Mouse (Mus musculus): Measurements from ENCODE around the gene Gatc. TPM values are rescaled to one million over a fixed set of nuclear protein-coding genes. Genes with fewer than 3 reads are reported as not detected.

Gatc gene
- polyA plus RNA-seq, 1 experiment from 2014 or later = 43.4 TPM

DNA sequence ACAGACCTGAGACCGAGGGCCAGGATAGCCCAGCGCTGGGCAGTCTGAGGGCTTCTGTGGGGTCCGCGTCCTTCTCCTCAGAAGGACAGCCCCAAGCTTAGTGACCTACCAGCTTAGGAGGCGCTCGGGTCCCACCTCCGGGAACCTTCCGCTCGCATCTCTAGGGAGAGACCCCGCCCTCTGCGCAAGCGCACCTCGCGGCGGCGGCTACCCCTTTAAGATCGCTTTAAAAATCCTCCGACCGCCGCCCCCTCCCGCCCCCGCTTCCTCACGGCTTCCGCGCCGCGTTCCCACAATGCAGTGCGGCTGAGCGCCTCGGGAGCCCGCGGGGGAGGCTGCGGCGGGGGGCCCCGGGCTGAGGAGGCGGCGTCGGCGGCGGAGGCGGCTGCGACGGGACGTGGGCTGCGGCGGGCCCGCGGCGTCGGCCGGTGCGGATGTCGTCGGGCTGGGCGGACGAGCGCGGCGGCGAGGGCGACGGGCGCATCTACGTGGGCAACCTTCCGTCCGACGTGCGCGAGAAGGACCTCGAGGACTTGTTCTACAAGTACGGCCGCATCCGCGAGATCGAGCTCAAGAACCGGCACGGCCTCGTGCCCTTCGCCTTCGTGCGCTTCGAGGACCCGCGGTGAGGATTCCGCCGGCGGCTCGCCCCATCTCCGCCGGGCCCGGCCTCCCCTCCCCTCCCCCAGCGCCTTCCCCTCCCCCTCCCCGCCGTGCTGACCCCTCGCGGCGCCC is 13.9 kb downstream of the Gatc start, which contains the start of gene Srsf9:
Gene Srsf9 (plus strand): TSS at position 303 of the 735 bp plus-strand sequence.
- whole genome bisulfite sequencing = under 1% methylated on average over 84 of the region's 97 CpGs
- Histone ChIP-seq H3K9me3 (ENCODE audit: control insufficient read depth, low read length) (no peaks in the 10 kb centered on the region), H3K27ac (replicated peaks; ENCODE audit: low read depth, low read length) (peak within 1 kb of the TSS; percentile 86), H3K36me3 (ENCODE audit: control insufficient read depth, insufficient read depth, low read length) (peaks cover 22% of the 10 kb centered on the region), H3K9ac (replicated peaks; ENCODE audit: low read length) (peak within 1 kb of the TSS; percentile 92), H3K4me2 (ENCODE audit: low read length) (peak within 1 kb of the TSS; percentile 86), H3K4me3 (replicated peaks; ENCODE audit: low read depth, low read length) (peak within 1 kb of the TSS; percentile 92), H3K27me3 (ENCODE audit: control insufficient read depth, insufficient read depth, low read length) (no peaks in the 10 kb centered on the region), H3K4me1 (ENCODE audit: control insufficient read depth, insufficient read depth, low read length) (peaks cover 19% of the 10 kb centered on the region)
- DNase-seq (peak; percentile 98), ATAC-seq (ENCODE audit: low FRiP score, low TSS enrichment) (peak; percentile 86)

DNA sequence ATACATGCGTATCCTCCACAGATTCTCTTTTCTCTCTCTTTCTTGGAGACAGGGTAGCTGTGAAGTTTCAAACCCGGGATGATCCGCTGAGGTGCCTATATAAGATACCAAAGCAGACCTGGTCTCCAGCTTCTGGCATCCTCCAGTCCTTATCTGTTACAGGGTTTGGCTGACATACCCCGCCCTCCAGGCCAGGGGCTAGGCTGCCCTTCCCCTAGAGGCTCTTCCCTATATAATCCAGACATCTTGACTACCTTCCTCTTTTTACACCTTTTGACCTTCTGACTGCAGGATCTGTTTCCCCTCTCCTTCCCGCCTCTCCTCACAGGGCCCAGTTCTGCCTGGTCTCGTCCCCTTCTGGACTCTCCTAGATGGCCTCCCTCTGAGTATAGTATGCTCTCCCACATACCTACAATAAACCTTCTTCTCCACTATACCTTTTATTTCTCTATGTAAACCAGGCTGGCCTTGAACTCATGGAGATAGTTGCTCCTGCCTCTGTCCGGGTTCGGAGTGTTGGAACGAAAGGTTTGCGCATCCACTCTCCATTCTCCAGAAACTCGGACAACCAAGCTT is 14.6 kb downstream of the Gatc start:
- WGBS = 29% methylated on average over 11 of the region's 11 CpGs
- DNase-seq (no peak), ATAC-seq (ENCODE audit: low FRiP score, low TSS enrichment) (peak; percentile 35)
- H3K27ac ChIP-seq (replicated peaks; ENCODE audit: low read depth, low read length) = peak overlapping the region; percentile 86
- H3K4me2 ChIP-seq (ENCODE audit: low read length) = peak overlapping the region; percentile 86
- H3K4me1 ChIP-seq (ENCODE audit: control insufficient read depth, insufficient read depth, low read length) = peaks cover 19% of the 10 kb centered on the region
- H3K9me3 ChIP-seq (ENCODE audit: control insufficient read depth, low read length) = no peaks in the 10 kb centered on the region
- peak overlapping the region; percentile 92 for H3K9ac ChIP-seq (replicated peaks; ENCODE audit: low read length)
- H3K36me3 ChIP-seq (ENCODE audit: control insufficient read depth, insufficient read depth, low read length) = peaks cover 15% of the 10 kb centered on the region
- H3K4me3 ChIP-seq (replicated peaks; ENCODE audit: low read depth, low read length) = peak overlapping the region; percentile 92
- no peaks in the 10 kb centered on the region for H3K27me3 ChIP-seq (ENCODE audit: control insufficient read depth, insufficient read depth, low read length)

DNA sequence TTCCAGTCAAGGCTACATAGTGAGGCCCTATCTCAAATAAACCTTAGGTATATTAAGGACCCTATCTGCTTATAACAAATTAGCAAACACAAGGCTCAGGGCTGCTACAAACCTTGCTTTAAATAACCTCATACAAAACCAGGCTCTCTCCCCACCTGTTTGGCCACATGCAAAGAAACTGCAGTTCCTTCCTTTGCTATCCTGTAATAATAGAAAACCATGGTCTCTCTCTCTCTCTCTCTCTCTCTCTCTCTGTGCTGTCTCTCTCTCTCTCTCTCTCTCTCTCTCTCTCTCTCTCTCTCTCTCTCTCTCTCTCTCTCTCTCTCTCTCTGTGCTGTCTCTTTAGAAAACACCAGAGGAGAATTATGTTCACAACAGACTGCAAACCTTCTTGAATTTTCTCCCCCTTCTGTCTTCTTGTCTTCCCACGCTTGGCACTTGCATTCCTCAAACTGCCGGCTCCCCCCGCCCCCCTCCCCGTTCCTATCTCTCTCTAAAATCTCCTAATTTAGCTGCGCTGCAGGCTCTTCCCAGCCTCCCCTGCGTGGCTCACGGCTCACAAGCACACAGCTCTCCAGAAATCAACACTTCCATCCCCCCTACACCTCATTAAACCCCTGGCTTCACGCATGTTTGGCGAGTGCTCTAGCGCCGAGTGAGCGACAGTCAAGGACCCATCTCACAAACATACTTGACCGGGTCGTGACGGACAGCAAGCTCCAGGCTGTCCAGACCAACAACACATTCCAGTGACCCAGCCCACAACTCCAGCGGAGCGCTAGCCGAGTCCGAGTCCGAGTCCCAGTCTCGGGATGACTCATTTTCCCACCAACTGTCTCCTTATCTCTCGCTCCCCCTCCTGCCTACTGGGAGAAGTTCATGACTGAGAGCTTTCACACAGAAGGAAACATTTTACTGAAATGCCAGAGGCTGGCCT is 21.7 kb downstream of the Gatc start:
- ATAC-seq (ENCODE audit: low FRiP score, low TSS enrichment) = peak; percentile 46; the same call in 1 of the 2 replicates
- peak overlapping the region; percentile 57 for H3K27ac ChIP-seq (replicated peaks; ENCODE audit: low read depth, low read length)
- H3K4me3 ChIP-seq (replicated peaks; ENCODE audit: low read depth, low read length) = peak overlapping the region; percentile 34
- peak overlapping the region; percentile 75 for H3K4me2 ChIP-seq (ENCODE audit: low read length)
- peak overlapping the region; percentile 26; the same call in 1 of the 2 replicates for H3K9ac ChIP-seq (replicated peaks; ENCODE audit: low read length)
- H3K27me3 ChIP-seq (ENCODE audit: control insufficient read depth, insufficient read depth, low read length) = no peaks in the 10 kb centered on the region
- peaks cover 28% of the 10 kb centered on the region for H3K4me1 ChIP-seq (ENCODE audit: control insufficient read depth, insufficient read depth, low read length)
- H3K9me3 ChIP-seq (ENCODE audit: control insufficient read depth, low read length) = no peaks in the 10 kb centered on the region
- DNase-seq = peak; percentile 83
- H3K36me3 ChIP-seq (ENCODE audit: control insufficient read depth, insufficient read depth, low read length) = no peaks in the 10 kb centered on the region
- WGBS = under 1% methylated on average over 22 of the region's 22 CpGs

DNA sequence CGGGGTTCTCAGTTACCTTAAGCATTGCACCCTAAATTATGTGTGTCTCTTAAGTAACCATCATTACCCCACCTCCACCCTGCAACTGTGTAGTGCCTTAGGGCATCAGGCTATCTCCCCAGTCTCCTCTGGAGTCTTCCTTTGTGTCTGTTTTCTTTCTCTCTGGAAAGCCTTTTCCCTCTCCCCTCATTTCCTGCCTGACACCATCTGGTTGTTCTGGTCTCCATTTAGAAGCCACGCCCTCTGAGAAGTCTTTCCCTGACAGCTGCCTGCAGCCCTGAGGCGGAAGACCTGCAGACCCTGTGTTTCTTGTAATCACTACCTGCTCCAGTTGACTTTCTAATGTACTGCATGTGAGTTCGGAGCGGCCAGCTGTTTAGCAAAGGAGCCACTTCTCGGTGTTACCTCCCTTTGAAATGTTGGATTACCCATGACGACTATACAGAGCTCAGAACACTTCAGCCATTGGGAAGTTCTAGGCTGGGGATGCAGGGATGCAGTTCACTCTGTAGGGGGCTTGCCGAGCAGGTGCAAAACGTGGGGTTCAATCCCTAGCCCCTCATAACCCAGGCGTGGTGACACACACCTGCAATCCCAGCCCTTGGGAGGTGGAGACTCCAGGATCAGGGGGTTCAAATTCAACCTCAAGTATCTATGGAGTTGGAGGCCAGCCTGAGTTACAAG is 23.2 kb downstream of the Gatc start:
- no peaks in the 10 kb centered on the region for H3K9me3 ChIP-seq (ENCODE audit: control insufficient read depth, low read length)
- no peak overlapping the region for H3K4me3 ChIP-seq (replicated peaks; ENCODE audit: low read depth, low read length)
- no peaks in the 10 kb centered on the region for H3K27me3 ChIP-seq (ENCODE audit: control insufficient read depth, insufficient read depth, low read length)
- no peaks in the 10 kb centered on the region for H3K36me3 ChIP-seq (ENCODE audit: control insufficient read depth, insufficient read depth, low read length)
- H3K4me2 ChIP-seq (ENCODE audit: low read length) = peak overlapping the region; percentile 3; the same call in 1 of the 2 replicates
- ATAC-seq (ENCODE audit: low FRiP score, low TSS enrichment) = no peak; the same call in 1 of the 2 replicates
- H3K27ac ChIP-seq (replicated peaks; ENCODE audit: low read depth, low read length) = peak overlapping the region; percentile 71
- DNase-seq = peak; percentile 66
- H3K4me1 ChIP-seq (ENCODE audit: control insufficient read depth, insufficient read depth, low read length) = peaks cover 28% of the 10 kb centered on the region
- H3K9ac ChIP-seq (replicated peaks; ENCODE audit: low read length) = no peak overlapping the region
- WGBS = 8% methylated on average over 10 of the region's 10 CpGs

DNA sequence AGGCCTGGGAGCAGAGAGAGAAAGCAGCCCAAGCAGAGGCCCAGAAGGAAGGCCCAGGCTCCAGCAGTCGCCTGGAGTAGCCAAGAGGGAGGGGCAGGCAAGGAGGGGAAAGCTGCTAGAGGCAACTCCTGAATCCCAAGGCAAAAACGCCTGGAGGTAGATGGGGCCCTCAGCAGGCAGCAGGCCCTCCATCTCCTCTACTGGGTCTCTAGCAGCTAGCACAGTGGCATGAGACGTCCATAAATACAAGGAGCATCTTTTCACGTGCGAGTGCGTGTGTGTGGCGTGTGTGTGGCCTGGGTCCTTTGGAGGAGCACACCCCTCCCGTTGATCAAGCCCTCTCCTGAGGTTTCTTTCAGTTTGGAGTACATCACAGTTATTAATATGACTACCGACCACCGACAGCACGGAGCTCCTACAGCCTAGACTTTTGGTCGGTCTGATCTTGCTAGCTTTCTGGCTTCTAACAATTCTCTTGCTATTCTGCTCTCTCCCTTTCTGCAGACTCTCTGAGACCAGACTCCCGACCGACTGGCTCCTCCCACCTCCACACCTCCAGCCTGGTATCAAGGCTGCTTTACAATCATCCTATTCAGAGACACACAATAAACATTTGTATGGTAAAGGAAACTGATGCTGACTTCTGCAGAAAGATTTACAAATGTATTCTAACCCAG is 23.9 kb downstream of the Gatc start:
- Histone ChIP-seq H3K4me3 (replicated peaks; ENCODE audit: low read depth, low read length) (no peak overlapping the region), H3K36me3 (ENCODE audit: control insufficient read depth, insufficient read depth, low read length) (no peaks in the 10 kb centered on the region), H3K9ac (replicated peaks; ENCODE audit: low read length) (0 out of 2 replicates have a peak overlapping the region, but pooled peaks have one; percentile 37), H3K9me3 (ENCODE audit: control insufficient read depth, low read length) (no peaks in the 10 kb centered on the region), H3K4me1 (ENCODE audit: control insufficient read depth, insufficient read depth, low read length) (peaks cover 28% of the 10 kb centered on the region), H3K4me2 (ENCODE audit: low read length) (peak overlapping the region; percentile 22; the same call in 1 of the 2 replicates), H3K27me3 (ENCODE audit: control insufficient read depth, insufficient read depth, low read length) (no peaks in the 10 kb centered on the region), H3K27ac (replicated peaks; ENCODE audit: low read depth, low read length) (peak overlapping the region; percentile 71)
- WGBS = 3% methylated on average over 14 of the region's 14 CpGs
- DNase-seq = peak; percentile 33
- no peak; the same call in 1 of the 2 replicates for ATAC-seq (ENCODE audit: low FRiP score, low TSS enrichment)

DNA sequence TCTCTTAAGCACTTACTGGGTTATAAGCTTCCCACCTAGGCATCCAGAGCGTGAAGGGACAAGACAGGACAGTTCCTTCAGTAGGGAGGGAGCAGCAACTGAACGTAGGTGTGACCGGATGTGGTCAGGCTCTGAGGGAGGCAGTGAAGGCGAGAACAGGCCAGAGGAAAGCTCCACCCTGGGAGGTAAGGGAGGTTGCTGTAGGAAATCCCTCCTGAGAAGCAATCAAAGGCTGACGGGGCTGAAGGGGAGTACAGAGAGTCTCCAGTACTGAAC is 27.4 kb downstream of the Gatc start:
- Histone ChIP-seq H3K4me1 (ENCODE audit: control insufficient read depth, insufficient read depth, low read length) (peaks cover 18% of the 10 kb centered on the region), H3K4me2 (ENCODE audit: low read length) (no peak overlapping the region), H3K27ac (replicated peaks; ENCODE audit: low read depth, low read length) (no peak overlapping the region), H3K4me3 (replicated peaks; ENCODE audit: low read depth, low read length) (no peak overlapping the region), H3K9me3 (ENCODE audit: control insufficient read depth, low read length) (no peaks in the 10 kb centered on the region), H3K36me3 (ENCODE audit: control insufficient read depth, insufficient read depth, low read length) (no peaks in the 10 kb centered on the region), H3K27me3 (ENCODE audit: control insufficient read depth, insufficient read depth, low read length) (no peaks in the 10 kb centered on the region), H3K9ac (replicated peaks; ENCODE audit: low read length) (no peak overlapping the region)
- 34% methylated on average over 5 of the region's 5 CpGs for WGBS
- DNase-seq (no peak), ATAC-seq (ENCODE audit: low FRiP score, low TSS enrichment) (no peak)

DNA sequence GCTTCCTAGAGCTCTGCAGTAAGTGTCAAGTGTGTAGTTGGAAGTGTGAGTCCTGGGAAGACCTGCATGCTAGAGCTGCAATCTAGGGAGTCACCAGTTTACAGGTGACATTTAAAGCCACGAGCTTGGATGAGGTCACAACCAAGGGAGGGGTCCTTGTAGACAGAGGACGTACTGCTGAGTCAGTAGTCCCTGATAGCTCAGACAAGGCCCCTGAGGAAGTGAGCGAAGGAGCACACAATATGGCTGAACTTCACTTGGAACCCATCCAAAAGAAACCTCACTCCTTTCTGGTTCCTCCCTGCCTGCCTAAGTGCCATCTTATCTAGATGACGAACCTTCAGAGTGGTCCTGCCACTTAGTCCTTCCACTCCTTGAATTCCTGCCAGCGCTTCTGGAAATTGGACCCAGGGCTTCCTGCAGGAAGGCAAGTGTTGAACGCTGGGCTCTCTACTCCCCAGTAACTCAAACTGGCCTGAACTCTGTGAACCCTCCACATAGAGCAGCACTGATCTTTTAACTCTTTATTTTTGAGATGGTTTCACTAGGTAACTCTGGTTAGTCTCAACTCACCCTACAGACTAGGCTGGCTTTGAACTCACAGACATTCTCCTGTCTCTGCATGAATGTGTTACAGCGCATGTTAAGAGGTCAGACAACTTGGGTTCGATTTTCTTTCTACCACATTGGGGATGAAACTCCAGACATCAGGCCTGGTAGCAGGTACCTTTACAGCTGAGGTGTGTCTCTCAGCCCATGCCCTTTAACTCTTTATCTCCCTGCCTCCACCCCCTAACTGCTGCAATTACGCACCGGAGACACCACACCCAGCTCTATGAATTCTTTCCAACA is 27.9 kb downstream of the Gatc start:
- Histone ChIP-seq H3K27me3 (ENCODE audit: control insufficient read depth, insufficient read depth, low read length) (no peaks in the 10 kb centered on the region), H3K9me3 (ENCODE audit: control insufficient read depth, low read length) (no peaks in the 10 kb centered on the region), H3K4me3 (replicated peaks; ENCODE audit: low read depth, low read length) (no peak overlapping the region), H3K36me3 (ENCODE audit: control insufficient read depth, insufficient read depth, low read length) (no peaks in the 10 kb centered on the region), H3K4me2 (ENCODE audit: low read length) (no peak overlapping the region), H3K4me1 (ENCODE audit: control insufficient read depth, insufficient read depth, low read length) (peaks cover 14% of the 10 kb centered on the region), H3K9ac (replicated peaks; ENCODE audit: low read length) (no peak overlapping the region), H3K27ac (replicated peaks; ENCODE audit: low read depth, low read length) (no peak overlapping the region)
- no peak for ATAC-seq (ENCODE audit: low FRiP score, low TSS enrichment)
- no peak for DNase-seq
- 81% methylated on average over 10 of the region's 10 CpGs for WGBS

All from midbrain, embryonic 14.5 days (tissue).